Mouse (Mus musculus) kidney, adult 2 months (tissue): ENCODE results near the gene Ppm1h.

Experiments used
- CTCF ChIP-seq: fragments of 200-500 bp; conservative IDR thresholded peaks from 2 replicates; pipeline ENCODE4 v1.5.1; 2011; ENCODE audit warnings: low read depth, mild to moderate bottlenecking, control low read depth, low read length, moderate library complexity, mixed read lengths; ENCODE audit not compliant: insufficient read depth, insufficient read length
- POLR2A ChIP-seq: fragments of 200-500 bp; IDR thresholded peaks from one replicate; pipeline ENCODE4 v1.6.1; 2011; ENCODE audit warnings: low read depth, low read length, control low read depth

DNA sequence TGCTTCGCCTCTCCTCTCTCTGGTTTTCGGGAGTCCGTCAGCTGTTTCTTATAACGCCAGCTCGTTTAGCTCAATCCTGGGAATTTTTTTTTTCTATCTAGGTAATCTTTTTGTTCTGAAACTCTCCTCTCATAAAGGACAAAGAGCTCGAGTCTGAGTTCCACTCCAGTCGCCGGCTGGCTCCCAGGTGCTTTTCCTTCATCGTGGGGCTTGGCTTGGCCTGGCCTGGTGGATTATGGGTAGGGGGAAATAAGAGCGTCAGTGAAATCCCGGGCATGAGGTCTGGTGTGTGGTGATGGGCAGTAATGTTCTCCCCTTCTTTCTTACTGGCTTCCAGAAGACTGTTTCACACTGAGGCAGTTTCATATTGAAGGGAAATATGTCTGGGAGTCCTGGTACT lies 234.8 kb downstream of the Ppm1h start:
- TF ChIP-seq CTCF = no peak
- TF ChIP-seq POLR2A = no peak
